8 mouse cellular contexts compared by ENCODE assay signal in the genomic region with DNA sequence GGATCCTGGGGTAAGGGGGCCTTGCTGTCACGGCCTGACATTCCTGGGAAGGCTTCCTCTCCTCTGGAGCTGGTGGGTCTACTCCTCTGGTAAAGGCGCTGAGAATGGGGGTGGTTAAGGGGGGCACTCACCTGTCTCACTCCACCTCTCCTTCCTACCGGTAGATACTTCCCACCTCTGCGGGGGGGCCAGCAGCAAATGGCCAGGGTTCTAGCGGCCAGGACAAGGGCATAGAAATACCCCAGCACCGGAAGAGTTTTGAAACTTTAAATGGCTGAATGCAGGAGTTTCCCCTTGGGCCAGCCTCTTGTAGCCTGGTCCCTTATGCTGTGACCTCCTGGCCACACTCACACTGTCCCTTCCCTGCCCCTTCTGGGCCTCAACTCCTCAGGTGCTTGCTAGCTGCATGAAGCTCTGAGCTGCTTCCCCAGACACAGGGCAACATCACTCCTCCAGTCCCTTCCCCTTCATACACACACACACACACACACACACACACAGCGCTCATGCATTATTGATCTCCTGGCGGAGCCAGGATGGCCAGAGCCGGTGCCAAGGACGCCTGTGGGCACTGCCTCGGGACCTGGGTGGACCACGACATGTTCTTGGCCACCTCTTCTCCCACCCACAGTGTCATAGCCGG. TPM values are rescaled to one million over a fixed set of nuclear protein-coding genes. Genes with fewer than 3 reads are reported as not detected.
DNase-seq lines count a peak whose midpoint lies in the region; ATAC-seq and TF ChIP-seq lines count a peak whose summit lies in the region.

No protein-coding gene starts in this region.

- H3K9me3 ChIP-seq in embryonic facial prominence, embryonic 14.5 days (ENCODE audit: control insufficient read depth, low read length) = no peaks in the 10 kb centered on the region
- H3K9me3 ChIP-seq in limb, embryonic 11.5 days (ENCODE audit: control insufficient read depth, low read length) = no peaks in the 10 kb centered on the region
- H3K9me3 ChIP-seq in neural tube, embryonic 15.5 days (replicated peaks) = no peaks in the 10 kb centered on the region

- peak overlapping the region; percentile 81 for H3K9ac ChIP-seq in embryonic facial prominence, embryonic 14.5 days (ENCODE audit: low read depth, low read length)
- H3K9ac ChIP-seq in limb, embryonic 11.5 days (ENCODE audit: low read length) = peak overlapping the region; percentile 74
- H3K9ac ChIP-seq in neural tube, embryonic 15.5 days (replicated peaks) = peak overlapping the region; percentile 86

- DNase-seq in gastrocnemius, adult 2 months = no peak
- no peak for DNase-seq in gastrocnemius, postnatal 4 days (ENCODE audit: low spot score in 2 of 2)
- peak; percentile 36 for DNase-seq in 416B (ENCODE audit: low read depth)
- DNase-seq in embryonic facial prominence, embryonic 14.5 days (ENCODE audit: low spot score) = no peak
- DNase-seq in limb, embryonic 11.5 days (ENCODE audit: low spot score) = no peak
- DNase-seq in left cerebral cortex, adult 9 months (ENCODE audit: low spot score in 2 of 2) = no peak
- DNase-seq in spleen, postnatal 4 days (ENCODE audit: low spot score in 2 of 2) = no peak

- 28% methylated on average over 12 of the region's 13 CpGs for WGBS in embryonic facial prominence, embryonic 14.5 days
- 31% methylated on average over 13 of the region's 13 CpGs for WGBS in limb, embryonic 11.5 days
- WGBS in neural tube, embryonic 15.5 days = 24% methylated on average over 13 of the region's 13 CpGs

- H3K4me1 ChIP-seq in embryonic facial prominence, embryonic 14.5 days (ENCODE audit: control insufficient read depth, insufficient read depth, low read length) = peaks cover 10% of the 10 kb centered on the region
- H3K4me1 ChIP-seq in limb, embryonic 11.5 days (ENCODE audit: control insufficient read depth, insufficient read depth, low read length) = peaks cover 11% of the 10 kb centered on the region
- peaks cover 24% of the 10 kb centered on the region for H3K4me1 ChIP-seq in neural tube, embryonic 15.5 days

- TF ChIP-seq CTCF in gastrocnemius, adult 2 months (IDR thresholded peaks at IDR 0.05) = no peak

- intact Hi-C loops in gastrocnemius, adult 2 months (cut with DNase I) = no loop called here

- H3K4me3 ChIP-seq in gastrocnemius, adult 2 months = peak overlapping the region; percentile 75
- H3K4me3 ChIP-seq in embryonic facial prominence, embryonic 14.5 days (ENCODE audit: low read depth, low read length) = peak overlapping the region; percentile 67
- peak overlapping the region; percentile 65 for H3K4me3 ChIP-seq in limb, embryonic 11.5 days (ENCODE audit: low read depth, low read length)
- peak overlapping the region; percentile 71 for H3K4me3 ChIP-seq in neural tube, embryonic 15.5 days (replicated peaks)

- H3K36me3 ChIP-seq in embryonic facial prominence, embryonic 14.5 days (ENCODE audit: control insufficient read depth, insufficient read depth, low read length) = peaks cover 58% of the 10 kb centered on the region
- H3K36me3 ChIP-seq in limb, embryonic 11.5 days (ENCODE audit: control insufficient read depth, insufficient read depth, low read length) = peaks cover 2% of the 10 kb centered on the region
- H3K36me3 ChIP-seq in neural tube, embryonic 15.5 days = peaks cover 44% of the 10 kb centered on the region

- H3K27me3 ChIP-seq in embryonic facial prominence, embryonic 14.5 days (replicated peaks; ENCODE audit: control insufficient read depth, insufficient read depth, low read length) = no peaks in the 10 kb centered on the region
- H3K27me3 ChIP-seq in limb, embryonic 11.5 days (ENCODE audit: control insufficient read depth, insufficient read depth, low read length) = no peaks in the 10 kb centered on the region
- no peaks in the 10 kb centered on the region for H3K27me3 ChIP-seq in neural tube, embryonic 15.5 days (replicated peaks)

- peak overlapping the region; percentile 82 for H3K4me2 ChIP-seq in embryonic facial prominence, embryonic 14.5 days (ENCODE audit: low read depth, low read length)
- H3K4me2 ChIP-seq in limb, embryonic 11.5 days (ENCODE audit: low read depth, severe bottlenecking) = peak overlapping the region; percentile 93
- peak overlapping the region; percentile 92 for H3K4me2 ChIP-seq in neural tube, embryonic 15.5 days

- no peak for ATAC-seq in embryonic facial prominence, embryonic 14.5 days (ENCODE audit: low read depth)
- ATAC-seq in limb, embryonic 11.5 days (ENCODE audit: insufficient number of reproducible peaks, low FRiP score, low TSS enrichment, low read depth) = 0 out of 2 replicates have a peak, but pooled peaks have one; percentile 25
- ATAC-seq in neural tube, embryonic 15.5 days (ENCODE audit: low FRiP score) = peak; percentile 40; the same call in 1 of the 2 replicates

- H3K27ac ChIP-seq in gastrocnemius, adult 2 months = peak overlapping the region; percentile 85
- no peak overlapping the region for H3K27ac ChIP-seq in embryonic facial prominence, embryonic 14.5 days (replicated peaks; ENCODE audit: low read depth, low read length)
- H3K27ac ChIP-seq in limb, embryonic 11.5 days (replicated peaks; ENCODE audit: low read depth, low read length) = no peak overlapping the region
- H3K27ac ChIP-seq in neural tube, embryonic 15.5 days (replicated peaks) = peak overlapping the region; percentile 76

RNA-seq across cellular contexts. Expression of a gene that starts 0.6 kb away (rescaled TPM):
- total RNA-seq in gastrocnemius, adult 2 months (2021) = 1 to 10 TPM; 2.2 to 4.3 TPM
- total RNA-seq in gastrocnemius, postnatal 4 days (2021) = 1 to 10 TPM; 5.7 to 6.8 TPM
- 5.0 and 7.1 TPM in 2 replicates for polyA plus RNA-seq in embryonic facial prominence, embryonic 14.5 days (2014; fragmentation: Nextera tagmentation; extraction: Ambion mirVana)
- polyA plus RNA-seq in limb, embryonic 11.5 days (2014; fragmentation: Nextera tagmentation; extraction: Ambion mirVana) = 5.8 and 6.3 TPM in 2 replicates
- 10.4 and 12.7 TPM in 2 replicates for polyA plus RNA-seq in neural tube, embryonic 15.5 days (2015; fragmentation: Nextera tagmentation; extraction: Ambion mirVana)

RNA-seq across cellular contexts. Expression of a gene that starts 9.7 kb away (rescaled TPM):
- 10 to 100 TPM; 36.9 to 50.7 TPM for total RNA-seq in gastrocnemius, adult 2 months (2021)
- 10 to 100 TPM; 56.4 to 59.2 TPM for total RNA-seq in gastrocnemius, postnatal 4 days (2021)
- 68.9 and 78.1 TPM in 2 replicates for polyA plus RNA-seq in embryonic facial prominence, embryonic 14.5 days (2014; fragmentation: Nextera tagmentation; extraction: Ambion mirVana)
- polyA plus RNA-seq in limb, embryonic 11.5 days (2014; fragmentation: Nextera tagmentation; extraction: Ambion mirVana) = 93.0 and 96.5 TPM in 2 replicates
- 63.7 and 67.4 TPM in 2 replicates for polyA plus RNA-seq in neural tube, embryonic 15.5 days (2015; fragmentation: Nextera tagmentation; extraction: Ambion mirVana)

RNA-seq across cellular contexts. Expression of a gene that starts 9.9 kb away (rescaled TPM):
- not detected for total RNA-seq in gastrocnemius, adult 2 months (2021)
- total RNA-seq in gastrocnemius, postnatal 4 days (2021) = under 1 TPM in 1 of 2 experiments, not detected in 1; 0.47 TPM
- polyA plus RNA-seq in embryonic facial prominence, embryonic 14.5 days (2014; fragmentation: Nextera tagmentation; extraction: Ambion mirVana) = 2.5 and 7.3 TPM in 2 replicates
- 0.79 and 1.4 TPM in 2 replicates for polyA plus RNA-seq in limb, embryonic 11.5 days (2014; fragmentation: Nextera tagmentation; extraction: Ambion mirVana)
- polyA plus RNA-seq in neural tube, embryonic 15.5 days (2015; fragmentation: Nextera tagmentation; extraction: Ambion mirVana) = 1.9 and 2.3 TPM in 2 replicates

RNA-seq across cellular contexts. Expression of a gene that starts 21.3 kb away (rescaled TPM):
- total RNA-seq in gastrocnemius, adult 2 months (2021) = 10 to 100 TPM; 10.4 to 11.4 TPM
- total RNA-seq in gastrocnemius, postnatal 4 days (2021) = 10 to 100 TPM; 12.2 to 15.8 TPM
- 14.7 and 16.1 TPM in 2 replicates for polyA plus RNA-seq in embryonic facial prominence, embryonic 14.5 days (2014; fragmentation: Nextera tagmentation; extraction: Ambion mirVana)
- polyA plus RNA-seq in limb, embryonic 11.5 days (2014; fragmentation: Nextera tagmentation; extraction: Ambion mirVana) = 31.9 and 34.4 TPM in 2 replicates
- polyA plus RNA-seq in neural tube, embryonic 15.5 days (2015; fragmentation: Nextera tagmentation; extraction: Ambion mirVana) = 12.6 and 18.5 TPM in 2 replicates

RNA-seq across cellular contexts. Expression of a gene that starts 37.9 kb away (rescaled TPM):
- total RNA-seq in gastrocnemius, adult 2 months (2021) = under 1 TPM in 1 of 2 experiments, not detected in 1; 0.10 TPM
- total RNA-seq in gastrocnemius, postnatal 4 days (2021) = under 1 TPM; 0.27 to 0.34 TPM
- 2.1 and 2.9 TPM in 2 replicates for polyA plus RNA-seq in embryonic facial prominence, embryonic 14.5 days (2014; fragmentation: Nextera tagmentation; extraction: Ambion mirVana)
- polyA plus RNA-seq in limb, embryonic 11.5 days (2014; fragmentation: Nextera tagmentation; extraction: Ambion mirVana) = 2.1 and 2.4 TPM in 2 replicates
- 0.23 and 0.52 TPM in 2 replicates for polyA plus RNA-seq in neural tube, embryonic 15.5 days (2015; fragmentation: Nextera tagmentation; extraction: Ambion mirVana)

Comparison
In these comparisons a context has a peak if more than half of its experiments do, and no peak if none do; other contexts are left out.
1. H3K27ac ChIP-seq: peak in gastrocnemius, adult 2 months (single experiment) and neural tube, embryonic 15.5 days (single experiment); none in embryonic facial prominence, embryonic 14.5 days (single experiment) and limb, embryonic 11.5 days (single experiment).
2. Peak in every context shown above with its lines, with median percentiles within 50 percentile points of each other: H3K4me3 ChIP-seq, H3K4me2 ChIP-seq and H3K9ac ChIP-seq.